Mouse (Mus musculus) midbrain, embryonic 11.5 days (tissue): ENCODE data around the gene Zfp978. TPM values are rescaled to one million over a fixed set of nuclear protein-coding genes. Genes with fewer than 3 reads are reported as not detected.
A peak's percentile ranks its signal among the peaks of the same experiment; 100 is the strongest.
"Not testable (repeated sequence)": the region's sequence is repeated elsewhere in the genome, so short reads cannot be mapped to it uniquely, and the experiment has no call there.

Source experiments
- ATAC-seq: fragments of 200-750 bp; cut with Nextera tagmentation; 2 replicates; pipeline ENCODE4 v1.8.0; 2017; ENCODE audit warnings: moderate TSS enrichment, moderate library complexity; ENCODE audit not compliant: low FRiP score
- DNase-seq: peaks from one replicate; pipeline ENCODE4 v3.0.0; 2015; ENCODE audit warnings: low spot score; ENCODE audit errors: missing footprints
- H3K27ac ChIP-seq: fragments of 300-500 bp; sonication (generic); 2 replicates; pipeline ENCODE4 v1.5.1; 2014; ENCODE audit warnings: low read depth, low read length
- H3K27me3 ChIP-seq: fragments of 300-500 bp; sonication (generic); 2 replicates; pipeline ENCODE4 v1.6.1; 2014; ENCODE audit warnings: mild to moderate bottlenecking, low read length, moderate library complexity, mixed read lengths; ENCODE audit not compliant: control insufficient read depth, insufficient read depth
- H3K36me3 ChIP-seq: fragments of 300-500 bp; sonication (generic); 2 replicates; pipeline ENCODE4 v1.6.1; 2014; ENCODE audit warnings: mild to moderate bottlenecking, low read length, moderate library complexity, mixed read lengths; ENCODE audit not compliant: control insufficient read depth, insufficient read depth
- H3K4me1 ChIP-seq: fragments of 300-500 bp; sonication (generic); 2 replicates; pipeline ENCODE4 v1.6.1; 2014; ENCODE audit warnings: low read length; ENCODE audit not compliant: control insufficient read depth, insufficient read depth
- H3K4me2 ChIP-seq: fragments of 300-500 bp; sonication (generic); 2 replicates; pipeline ENCODE4 v1.6.1; 2014; ENCODE audit warnings: mild to moderate bottlenecking, moderate library complexity
- H3K4me3 ChIP-seq: fragments of 300-500 bp; sonication (generic); 2 replicates; pipeline ENCODE4 v1.5.1; 2014; ENCODE audit warnings: low read depth, low read length
- H3K9ac ChIP-seq: fragments of 300-500 bp; sonication (generic); 2 replicates; pipeline ENCODE4 v1.6.1; 2014; ENCODE audit warnings: low read length
- H3K9me3 ChIP-seq: fragments of 300-500 bp; sonication (generic); 2 replicates; pipeline ENCODE4 v1.6.1; 2016; ENCODE audit warnings: low read length; ENCODE audit not compliant: control insufficient read depth
- WGBS: fragments of 180-500 bp; shearing (Covaris S2); extraction: QIAGEN DNeasy Blood & Tissue Kit; methylation state at CpG from one replicate; pipeline ENCODE4 v1.1.7; 2014; 5-methylcytosine and 5-hydroxymethylcytosine counted together
- polyA plus RNA-seq: library from polyadenylated mRNA; unstranded; fragments of >200 nt; fragmentation: Nextera tagmentation; extraction: Ambion mirVana; gene quantifications from 2 replicates; pipeline ENCODE4 v1.2.1, GENCODE M21; 2014

Gene Zfp978
- 0.23 and 0.29 TPM in 2 replicates for polyA plus RNA-seq

GRCm38 (mm10) chr4:147361003-147361402 lies at the start of gene Zfp978:
Zfp978 (plus strand) TSS chr4:147361303.
- not testable (repeated sequence) for H3K27me3 ChIP-seq, H3K27ac ChIP-seq, H3K4me1 ChIP-seq, H3K4me3 ChIP-seq, ATAC-seq, DNase-seq, H3K9ac ChIP-seq, H3K9me3 ChIP-seq, H3K4me2 ChIP-seq, H3K36me3 ChIP-seq
- no CpG with 5 or more reads among the region's 6 CpGs for WGBS

GRCm38 (mm10) chr4:147335036-147335690 lies 25.9 kb upstream of the Zfp978 start:
- H3K36me3 ChIP-seq, H3K4me3 ChIP-seq, H3K27ac ChIP-seq, H3K9ac ChIP-seq, H3K27me3 ChIP-seq, H3K4me1 ChIP-seq, H3K4me2 ChIP-seq: not testable (repeated sequence)
- DNase-seq (peak; percentile 81), ATAC-seq (peak; percentile 63)
- peaks cover 45% of the 10 kb centered on the region for H3K9me3 ChIP-seq
- WGBS: 90% methylated on average over 2 of the region's 2 CpGs

- 53% methylated on average over 1 of the region's 1 CpGs for whole genome bisulfite sequencing
- not testable (repeated sequence) for H3K4me1 ChIP-seq, H3K27ac ChIP-seq, H3K4me3 ChIP-seq, H3K36me3 ChIP-seq, H3K4me2 ChIP-seq, H3K27me3 ChIP-seq, H3K9ac ChIP-seq
- peak; percentile 49 for ATAC-seq
- peak; percentile 70 for DNase-seq
- H3K9me3 ChIP-seq: peaks cover 47% of the 10 kb centered on the region
Measured at GRCm38 (mm10) chr4:147335691-147336367, 25.3 kb upstream of the Zfp978 start.

- 70% methylated on average over 6 of the region's 6 CpGs for WGBS
- not testable (repeated sequence) for H3K27ac ChIP-seq, H3K4me1 ChIP-seq, H3K4me2 ChIP-seq, H3K27me3 ChIP-seq, H3K36me3 ChIP-seq, H3K9ac ChIP-seq, H3K4me3 ChIP-seq
- ATAC-seq: peak; percentile 79
- DNase-seq: peak; percentile 86
- H3K9me3 ChIP-seq: peaks cover 48% of the 10 kb centered on the region
Measured at GRCm38 (mm10) chr4:147336368-147337195, 24.5 kb upstream of the Zfp978 start.

- not testable (repeated sequence) for H3K27ac ChIP-seq, H3K4me1 ChIP-seq, ATAC-seq, H3K4me3 ChIP-seq, DNase-seq, H3K9ac ChIP-seq, H3K4me2 ChIP-seq, H3K27me3 ChIP-seq, H3K36me3 ChIP-seq
- 90% methylated on average over 2 of the region's 2 CpGs for whole genome bisulfite sequencing
- peaks cover 48% of the 10 kb centered on the region for H3K9me3 ChIP-seq
Measured at GRCm38 (mm10) chr4:147337520-147337919, 23.6 kb upstream of the Zfp978 start.

- H3K27me3 ChIP-seq: no peaks in the 10 kb centered on the region
- no peaks in the 10 kb centered on the region for H3K4me1 ChIP-seq
- no peak overlapping the region for H3K27ac ChIP-seq
- DNase-seq: peak; percentile 77
- H3K4me2 ChIP-seq: no peak overlapping the region
- 74% methylated on average over 5 of the region's 5 CpGs for WGBS
- ATAC-seq: peak; percentile 54; the same call in 1 of the 2 replicates
- H3K9ac ChIP-seq: no peak overlapping the region
- no peak overlapping the region for H3K4me3 ChIP-seq
- H3K36me3 ChIP-seq: no peaks in the 10 kb centered on the region
- H3K9me3 ChIP-seq: peaks cover 50% of the 10 kb centered on the region
Measured at GRCm38 (mm10) chr4:147338032-147338610, 23.0 kb upstream of the Zfp978 start.

- WGBS: 85% methylated on average over 3 of the region's 3 CpGs
- H3K36me3 ChIP-seq, H3K4me3 ChIP-seq, DNase-seq, H3K27ac ChIP-seq, H3K9ac ChIP-seq, H3K4me1 ChIP-seq, H3K27me3 ChIP-seq, H3K4me2 ChIP-seq, ATAC-seq: not testable (repeated sequence)
- peaks cover 56% of the 10 kb centered on the region for H3K9me3 ChIP-seq
Measured at GRCm38 (mm10) chr4:147338706-147339105, 22.4 kb upstream of the Zfp978 start.

GRCm38 (mm10) chr4:147339601-147340219 lies 21.4 kb upstream of the Zfp978 start:
- H3K4me3 ChIP-seq, H3K9ac ChIP-seq, H3K27me3 ChIP-seq, ATAC-seq, H3K36me3 ChIP-seq, H3K4me1 ChIP-seq, H3K4me2 ChIP-seq, H3K27ac ChIP-seq: not testable (repeated sequence)
- DNase-seq: peak; percentile 65
- H3K9me3 ChIP-seq: peaks cover 55% of the 10 kb centered on the region
- 72% methylated on average over 7 of the region's 7 CpGs for WGBS
